Mouse (Mus musculus): ENCODE data around the gene Fan1.

- TF ChIP-seq POLR2A (IDR thresholded peaks at IDR 0.05; ENCODE audit: low read depth, low read length) (no peak), CTCF (IDR thresholded peaks at IDR 0.05; ENCODE audit: borderline replicate concordance, insufficient read depth, low read length) (no peak)
Measured at GRCm38 (mm10) chr7:64369841-64370240, 4.1 kb downstream of the Fan1 start.

Measured in embryonic fibroblast, embryonic 13.5 days (primary cell).